Mouse (Mus musculus): ENCODE results near the gene Fam19a1. TPM values are rescaled to one million over a fixed set of nuclear protein-coding genes. Genes with fewer than 3 reads are reported as not detected.

Fam19a1 gene
- total RNA-seq, 1 experiment from 2014 or later = not detected

- no peak for ATAC-seq (replicated peaks; ENCODE audit: low read depth, poor library complexity, severe bottlenecking)
These were observed 139.0 kb downstream of the Fam19a1 start for GRCm38 (mm10) chr6:96252001-96252400.

- no peak for ATAC-seq (replicated peaks; ENCODE audit: low read depth, poor library complexity, severe bottlenecking)
These were observed 141.9 kb downstream of the Fam19a1 start for GRCm38 (mm10) chr6:96254815-96255214.

DNA sequence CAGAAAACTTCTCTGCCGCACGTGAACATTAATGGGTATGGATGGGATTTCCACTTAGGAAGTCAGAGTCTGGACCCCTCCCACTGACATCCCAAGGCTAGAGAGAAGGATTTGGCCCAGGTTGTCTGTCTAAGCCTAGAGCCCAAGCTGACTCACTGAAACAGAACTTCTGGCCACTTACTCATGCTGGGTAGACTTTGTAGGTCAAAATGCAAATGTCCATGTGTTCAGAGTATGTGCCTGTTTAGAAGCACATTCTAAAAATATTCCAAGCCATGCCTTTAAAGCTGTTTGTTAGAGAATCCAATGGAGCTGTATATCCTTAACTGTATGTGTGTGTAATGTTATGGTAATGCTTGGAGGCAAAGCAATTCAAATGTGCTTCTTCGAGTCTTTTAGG is 145.7 kb downstream of the Fam19a1 start:
- ATAC-seq (replicated peaks; ENCODE audit: low read depth, poor library complexity, severe bottlenecking) = no peak

DNA sequence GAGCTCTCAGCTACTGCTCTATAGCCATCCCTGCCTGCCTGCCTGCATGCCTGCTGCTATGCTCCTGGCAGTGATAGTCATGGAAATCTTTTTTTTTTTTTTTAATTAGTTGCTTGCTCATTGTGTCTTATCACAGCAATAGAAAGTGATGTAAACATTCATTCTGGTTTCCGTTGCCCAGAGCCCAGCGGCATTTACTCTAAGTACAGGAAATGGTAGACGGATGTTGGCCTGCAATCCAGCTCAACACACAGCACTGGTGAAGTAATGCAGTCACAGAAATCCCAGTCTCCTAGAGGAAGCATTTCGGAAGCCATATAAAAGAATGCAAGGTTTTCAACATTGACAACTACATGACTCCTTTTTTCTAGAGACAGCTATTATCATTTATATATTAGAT is 153.5 kb downstream of the Fam19a1 start:
- no peak for ATAC-seq (replicated peaks; ENCODE audit: low read depth, poor library complexity, severe bottlenecking)

DNA sequence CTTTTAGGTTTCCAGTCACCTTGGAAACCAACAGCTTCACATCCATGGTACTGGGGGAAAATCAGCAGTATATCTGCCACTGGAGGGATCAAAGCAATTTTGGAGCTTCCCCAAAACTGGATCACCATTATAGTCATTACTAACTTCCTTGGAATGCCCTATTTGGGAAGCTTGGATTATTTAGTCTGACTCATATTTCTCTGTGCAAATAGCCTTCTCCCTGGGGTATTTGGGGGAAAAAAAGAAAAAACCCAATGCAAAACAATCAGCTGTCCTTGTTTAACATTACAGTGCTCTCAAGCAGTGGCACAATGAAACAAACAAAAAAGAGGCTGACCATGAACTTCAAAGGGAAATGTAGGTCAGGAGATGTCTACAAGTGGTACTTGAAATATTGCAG is 155.8 kb downstream of the Fam19a1 start:
- ATAC-seq (replicated peaks; ENCODE audit: low read depth, poor library complexity, severe bottlenecking) = no peak

GRCm38 (mm10) chr6:96270436-96270835 is 157.5 kb downstream of the Fam19a1 start:
- ATAC-seq (replicated peaks; ENCODE audit: low read depth, poor library complexity, severe bottlenecking) = no peak

GRCm38 (mm10) chr6:96283731-96284130 is 170.8 kb downstream of the Fam19a1 start:
- ATAC-seq (replicated peaks; ENCODE audit: low read depth, poor library complexity, severe bottlenecking) = no peak

DNA sequence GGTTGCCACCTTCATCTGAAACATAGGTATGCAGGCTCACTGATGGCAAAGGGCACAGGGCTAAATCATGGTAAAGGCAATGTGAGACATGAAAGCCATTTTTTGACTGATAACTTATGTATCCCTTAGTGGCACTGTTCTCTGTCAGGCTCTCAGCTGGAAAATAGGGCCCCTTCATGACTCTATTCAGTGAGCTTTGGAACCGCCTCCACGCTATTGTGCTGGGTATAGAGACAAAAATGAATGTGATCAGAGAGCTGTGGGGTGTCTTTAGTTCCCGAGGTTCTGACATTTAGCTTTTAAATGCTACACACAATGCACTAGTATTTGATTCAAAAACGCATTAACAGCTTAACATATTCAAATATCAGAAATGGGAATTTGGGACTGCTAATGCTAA is 171.6 kb downstream of the Fam19a1 start:
- ATAC-seq (replicated peaks; ENCODE audit: low read depth, poor library complexity, severe bottlenecking) = no peak

DNA sequence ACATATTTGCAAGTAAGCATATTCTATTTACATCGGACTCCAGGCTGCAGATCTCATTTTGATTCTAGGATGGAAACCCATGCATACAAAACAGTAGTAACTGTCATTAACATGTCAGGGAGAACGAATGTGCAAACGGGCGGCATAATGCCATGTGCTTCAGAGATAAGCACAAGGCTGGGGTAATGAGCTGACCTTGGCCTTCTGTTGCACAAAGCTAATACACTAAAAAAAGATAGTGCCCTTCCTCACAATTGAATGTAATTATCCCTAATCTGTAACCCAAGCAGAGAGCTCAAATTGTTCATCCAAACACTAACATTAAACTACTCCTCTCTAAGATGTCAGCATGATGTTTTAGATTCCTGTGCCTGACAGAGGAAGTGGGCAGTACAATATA is 173.3 kb downstream of the Fam19a1 start:
- ATAC-seq (replicated peaks; ENCODE audit: low read depth, poor library complexity, severe bottlenecking) = no peak

GRCm38 (mm10) chr6:96287377-96287776 is 174.4 kb downstream of the Fam19a1 start:
- no peak for ATAC-seq (replicated peaks; ENCODE audit: low read depth, poor library complexity, severe bottlenecking)

DNA sequence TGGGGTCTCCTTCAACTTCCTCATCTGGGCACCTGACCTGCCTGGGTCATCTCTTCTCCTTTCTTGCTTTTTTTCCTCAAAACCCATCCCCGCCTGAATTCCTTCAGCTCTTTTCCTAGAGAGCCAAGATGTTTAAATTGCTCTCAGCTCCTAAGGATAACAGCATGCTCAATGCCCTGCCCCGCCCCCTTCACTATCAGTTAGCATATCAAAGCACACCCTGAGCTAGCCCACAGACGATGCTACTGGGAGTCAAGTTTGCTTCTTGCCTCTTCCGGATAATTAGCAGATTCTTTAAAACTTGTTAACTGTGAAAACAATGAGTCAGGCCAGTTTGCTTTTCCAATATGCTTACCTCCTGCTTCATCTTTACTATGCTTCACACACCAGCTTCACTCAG is 176.7 kb downstream of the Fam19a1 start:
- no peak for ATAC-seq (replicated peaks; ENCODE audit: low read depth, poor library complexity, severe bottlenecking)

DNA sequence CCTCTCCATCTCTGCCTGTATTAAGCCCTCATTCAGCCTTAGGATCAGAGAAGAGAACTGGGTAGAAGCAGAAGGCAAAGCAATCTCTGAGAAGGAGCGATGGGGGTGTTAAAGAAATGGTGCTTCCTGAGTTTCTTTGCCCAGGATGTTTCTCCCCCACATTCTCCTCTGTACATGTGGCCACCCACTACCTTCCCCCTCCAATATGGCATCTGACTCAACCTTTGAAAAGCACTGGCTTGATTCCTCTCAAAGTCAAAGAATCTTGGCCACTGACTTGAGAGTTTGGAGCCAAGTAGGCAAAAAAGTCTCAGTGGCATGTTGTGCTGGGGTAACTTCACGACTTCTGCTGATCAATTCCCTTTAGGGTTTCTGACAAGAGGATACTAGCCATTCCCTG is 234.5 kb downstream of the Fam19a1 start:
- no peak for ATAC-seq (replicated peaks; ENCODE audit: low read depth, poor library complexity, severe bottlenecking)

DNA sequence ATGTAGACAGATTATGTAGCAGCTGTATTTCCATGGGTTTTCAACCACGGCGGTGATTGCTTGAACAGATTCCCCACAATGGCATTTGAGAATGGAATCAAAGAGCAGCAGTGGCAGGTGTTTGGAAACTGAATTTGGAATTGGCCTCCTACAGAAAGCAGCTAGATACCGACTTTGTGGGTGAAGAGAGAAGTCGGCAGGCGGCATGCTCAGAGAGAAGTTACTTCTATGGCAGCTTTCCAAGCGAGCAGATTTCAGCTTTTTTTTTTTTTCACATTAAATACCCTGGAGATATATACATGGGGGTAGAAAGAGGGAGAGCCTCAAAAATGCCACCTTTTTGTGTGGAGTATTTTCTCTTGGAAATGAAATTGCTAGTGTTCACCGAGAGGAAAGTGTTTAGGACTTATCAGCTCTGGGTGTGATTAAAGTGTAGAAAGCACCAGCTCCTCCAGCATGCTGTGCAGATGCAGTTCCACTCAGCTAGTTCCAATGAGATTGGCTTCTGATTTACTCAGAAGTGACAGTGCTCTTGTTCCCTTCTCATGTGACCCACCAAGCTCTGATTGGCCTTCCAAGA is 236.6 kb downstream of the Fam19a1 start:
- ATAC-seq (replicated peaks; ENCODE audit: low read depth, poor library complexity, severe bottlenecking) = no peak

DNA sequence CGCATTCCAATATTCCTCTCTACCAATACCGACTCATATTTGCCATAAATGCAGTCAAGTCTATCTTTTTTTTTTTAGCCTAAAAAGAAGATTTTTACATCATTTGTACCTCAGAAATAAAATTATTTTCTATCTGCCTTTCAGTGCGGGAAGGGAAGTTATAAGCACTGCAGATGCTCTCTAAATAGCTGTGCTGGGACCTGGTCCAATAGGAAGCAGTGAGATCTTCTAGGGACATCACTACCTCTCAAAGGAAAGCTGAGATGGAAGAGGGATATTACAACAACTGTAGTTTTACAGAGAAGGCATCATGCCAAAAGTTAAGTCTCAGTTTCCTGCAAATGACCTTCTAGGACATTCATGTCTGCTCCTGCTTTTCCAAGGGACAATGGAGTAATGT is 256.6 kb downstream of the Fam19a1 start:
- ATAC-seq (replicated peaks; ENCODE audit: low read depth, poor library complexity, severe bottlenecking) = no peak

DNA sequence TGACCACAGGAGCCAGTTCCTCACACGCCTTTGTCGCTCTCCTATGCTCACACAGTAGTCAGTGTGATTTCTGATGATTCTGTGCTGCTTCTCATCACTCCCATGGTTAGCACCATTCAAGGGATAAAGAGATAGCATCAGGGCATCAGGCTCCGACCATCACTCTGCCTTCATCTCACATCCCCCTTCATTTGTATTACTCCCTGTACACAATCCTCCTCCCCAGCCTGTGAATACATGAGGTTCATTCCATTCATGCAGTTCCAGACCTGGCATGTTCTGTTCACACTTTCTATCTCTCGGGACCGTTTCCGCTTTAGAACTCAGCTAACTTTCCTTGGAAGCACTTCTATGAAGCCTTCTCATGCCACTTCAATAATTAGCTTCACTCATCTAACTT is 259.9 kb downstream of the Fam19a1 start:
- no peak for ATAC-seq (replicated peaks; ENCODE audit: low read depth, poor library complexity, severe bottlenecking)

DNA sequence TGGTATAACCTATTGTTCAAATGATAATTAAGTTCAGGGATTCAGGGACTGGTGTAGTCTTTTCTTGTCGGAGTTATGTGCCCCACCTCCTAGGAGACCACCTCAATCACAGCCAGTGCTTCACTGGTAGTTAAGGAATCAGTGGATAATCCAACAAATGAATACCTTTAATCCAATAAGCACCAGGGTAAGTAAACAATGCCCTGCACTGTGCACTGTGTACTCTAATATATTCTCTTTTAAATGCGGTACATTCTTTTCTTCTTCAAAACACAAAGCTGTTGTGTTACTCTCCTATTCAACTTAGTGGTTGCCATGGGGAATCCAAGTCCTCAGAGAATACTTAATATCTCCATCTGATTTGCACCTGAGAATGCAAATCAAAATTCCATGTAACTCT is 260.3 kb downstream of the Fam19a1 start:
- no peak for ATAC-seq (replicated peaks; ENCODE audit: low read depth, poor library complexity, severe bottlenecking)

GRCm38 (mm10) chr6:96376773-96377172 is 263.8 kb downstream of the Fam19a1 start:
- no peak for ATAC-seq (replicated peaks; ENCODE audit: low read depth, poor library complexity, severe bottlenecking)

DNA sequence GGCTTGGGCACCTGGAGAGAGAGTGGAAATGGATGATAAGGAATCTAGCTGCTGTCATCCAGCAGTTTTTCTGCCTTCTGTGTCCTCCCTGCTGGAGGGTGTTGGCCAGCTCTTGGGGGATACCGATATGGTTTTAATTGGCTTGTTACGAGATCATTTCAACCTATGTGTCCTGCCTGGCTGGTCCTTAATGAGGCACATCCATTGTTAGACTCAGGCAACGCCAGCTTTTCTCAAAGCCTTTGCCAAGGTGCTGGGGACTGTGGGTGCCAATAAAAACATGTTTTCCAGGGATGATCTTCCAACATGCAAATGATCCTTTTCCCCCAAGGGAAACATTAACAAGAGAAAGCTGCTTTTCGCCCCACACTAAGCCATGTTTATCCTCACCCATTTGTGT is 266.3 kb downstream of the Fam19a1 start:
- ATAC-seq (replicated peaks; ENCODE audit: low read depth, poor library complexity, severe bottlenecking) = no peak

DNA sequence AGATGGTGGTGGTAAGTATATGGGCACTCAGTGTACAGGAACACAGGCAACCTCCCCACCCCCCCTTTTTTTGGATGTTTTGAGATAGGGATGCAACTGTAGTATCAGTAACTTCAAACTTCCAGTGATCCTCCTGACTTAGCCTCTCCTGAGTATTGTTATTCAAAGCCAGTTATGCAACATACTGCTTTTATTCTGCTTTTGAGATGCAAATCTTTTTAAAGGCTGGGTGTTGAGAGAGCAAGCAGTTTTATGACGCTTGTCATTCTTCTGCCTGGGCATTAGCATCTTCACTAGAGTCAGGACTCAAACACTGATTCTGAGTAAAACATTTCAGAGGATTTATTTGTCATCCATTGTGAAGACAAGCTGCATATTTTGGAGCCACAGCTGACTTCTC is 271.5 kb downstream of the Fam19a1 start:
- no peak for ATAC-seq (replicated peaks; ENCODE audit: low read depth, poor library complexity, severe bottlenecking)

DNA sequence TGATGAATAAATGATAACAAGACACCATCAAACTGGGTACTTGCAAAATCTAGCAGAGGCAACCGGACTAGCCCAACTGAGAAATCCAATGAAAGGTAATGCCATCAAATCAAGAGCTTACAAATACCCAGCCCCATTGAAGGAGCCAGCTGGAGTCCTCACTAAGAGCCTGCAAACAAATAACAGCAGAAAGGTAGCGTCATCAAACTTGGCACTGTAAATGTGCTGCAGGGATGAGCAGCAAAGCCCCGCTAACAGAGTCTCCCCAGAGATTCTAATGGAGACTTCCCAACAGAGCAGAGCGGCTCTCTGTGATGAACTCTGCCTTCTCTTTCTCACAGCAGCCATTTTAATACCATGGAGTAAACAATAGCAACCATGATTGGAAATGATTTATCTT is 305.9 kb downstream of the Fam19a1 start:
- no peak for ATAC-seq (replicated peaks; ENCODE audit: low read depth, poor library complexity, severe bottlenecking)

GRCm38 (mm10) chr6:96419704-96420382 is 306.9 kb downstream of the Fam19a1 start:
- ATAC-seq (replicated peaks; ENCODE audit: low read depth, poor library complexity, severe bottlenecking) = no peak

DNA sequence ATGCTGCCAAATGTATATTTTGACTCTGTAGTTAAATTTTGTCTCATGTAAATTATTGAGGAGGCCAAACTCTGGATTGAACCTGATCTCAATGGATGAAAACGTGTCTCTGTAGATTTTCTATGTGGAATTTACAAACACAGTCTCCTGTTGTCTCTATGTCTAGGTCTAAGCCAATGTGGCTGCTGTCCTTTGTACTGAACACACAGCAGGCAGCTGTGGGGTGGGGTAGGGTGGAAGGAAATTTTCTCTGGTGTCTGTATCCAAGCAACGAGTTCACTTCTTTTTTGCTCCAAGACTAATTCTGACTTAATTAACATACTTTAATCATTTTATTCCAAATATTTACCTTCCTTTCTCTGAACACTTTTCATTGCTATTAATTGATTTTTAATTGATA is 307.6 kb downstream of the Fam19a1 start:
- ATAC-seq (replicated peaks; ENCODE audit: low read depth, poor library complexity, severe bottlenecking) = no peak
